Mouse (Mus musculus) lung, adult 18-20 months (tissue): Measurements from ENCODE around the gene Mpzl3.
"Not testable (repeated sequence)": the region's sequence is repeated elsewhere in the genome, so short reads cannot be mapped to it uniquely, and the experiment has no call there.

ENCODE experiments used
- DNase-seq, 2 experiments: peaks; one replicate each; pipeline ENCODE4 v3.0.0; 2022; ENCODE audit warnings: mixed read lengths in 2 of 2

Gene Mpzl3

DNA sequence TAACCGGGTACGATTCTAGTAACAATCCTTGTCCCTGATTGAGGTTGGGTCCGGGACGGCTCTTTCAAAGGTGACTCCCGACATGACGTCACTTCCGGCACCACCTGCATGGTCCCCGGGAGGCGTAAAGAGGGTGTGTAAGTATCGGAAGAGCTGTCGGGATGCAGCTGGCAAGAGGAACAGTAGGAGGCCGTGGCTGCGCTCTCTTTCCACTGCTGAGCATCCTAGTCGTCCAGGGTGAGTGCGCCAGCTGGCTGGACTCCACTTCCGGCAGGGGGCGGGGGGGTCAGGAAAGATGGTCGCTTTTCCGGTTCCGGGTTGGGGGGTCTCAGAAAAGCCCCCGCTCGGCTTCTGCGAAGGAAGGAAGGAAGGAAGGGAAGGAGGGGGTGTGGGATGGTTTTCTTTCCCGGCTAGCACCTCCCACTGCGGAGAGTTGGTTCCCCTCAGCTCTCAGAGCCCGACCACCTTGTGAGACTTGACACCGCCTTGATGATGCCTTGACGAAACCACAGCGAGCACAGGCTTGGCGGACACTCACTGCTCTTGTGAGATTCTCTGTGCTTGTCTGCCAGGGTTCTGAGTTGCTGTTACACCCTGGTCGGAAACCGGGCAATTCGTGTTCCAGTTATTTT is at the start of gene Mpzl3:
Gene Mpzl3 (plus strand): TSS at position 105 of the 632 bp plus-strand sequence.
- DNase-seq, result peak; percentile 77 to 79

GRCm38 (mm10) chr9:45007404-45007803 is 47.6 kb upstream of the Mpzl3 start:
- DNase-seq, result no peak

DNA sequence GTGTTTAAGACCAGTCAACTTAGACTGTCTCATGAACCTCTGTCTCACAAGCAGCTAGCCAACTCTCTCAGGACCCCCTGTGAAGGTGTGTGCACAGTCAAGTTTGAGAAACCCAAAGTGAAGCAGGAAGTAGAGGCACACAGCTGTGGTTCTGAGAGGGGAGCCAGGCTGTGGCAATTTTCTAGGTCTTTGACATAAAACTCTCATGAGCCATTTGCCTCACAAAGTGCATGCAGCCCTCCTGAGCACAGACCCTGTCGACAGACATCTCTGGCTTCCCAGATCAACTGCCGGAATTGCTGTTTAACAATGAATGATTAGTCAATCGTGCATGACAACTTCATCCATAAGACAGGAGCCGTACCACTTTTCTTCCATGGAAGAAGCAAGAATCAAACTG is 46.6 kb upstream of the Mpzl3 start:
- no peak for DNase-seq

DNA sequence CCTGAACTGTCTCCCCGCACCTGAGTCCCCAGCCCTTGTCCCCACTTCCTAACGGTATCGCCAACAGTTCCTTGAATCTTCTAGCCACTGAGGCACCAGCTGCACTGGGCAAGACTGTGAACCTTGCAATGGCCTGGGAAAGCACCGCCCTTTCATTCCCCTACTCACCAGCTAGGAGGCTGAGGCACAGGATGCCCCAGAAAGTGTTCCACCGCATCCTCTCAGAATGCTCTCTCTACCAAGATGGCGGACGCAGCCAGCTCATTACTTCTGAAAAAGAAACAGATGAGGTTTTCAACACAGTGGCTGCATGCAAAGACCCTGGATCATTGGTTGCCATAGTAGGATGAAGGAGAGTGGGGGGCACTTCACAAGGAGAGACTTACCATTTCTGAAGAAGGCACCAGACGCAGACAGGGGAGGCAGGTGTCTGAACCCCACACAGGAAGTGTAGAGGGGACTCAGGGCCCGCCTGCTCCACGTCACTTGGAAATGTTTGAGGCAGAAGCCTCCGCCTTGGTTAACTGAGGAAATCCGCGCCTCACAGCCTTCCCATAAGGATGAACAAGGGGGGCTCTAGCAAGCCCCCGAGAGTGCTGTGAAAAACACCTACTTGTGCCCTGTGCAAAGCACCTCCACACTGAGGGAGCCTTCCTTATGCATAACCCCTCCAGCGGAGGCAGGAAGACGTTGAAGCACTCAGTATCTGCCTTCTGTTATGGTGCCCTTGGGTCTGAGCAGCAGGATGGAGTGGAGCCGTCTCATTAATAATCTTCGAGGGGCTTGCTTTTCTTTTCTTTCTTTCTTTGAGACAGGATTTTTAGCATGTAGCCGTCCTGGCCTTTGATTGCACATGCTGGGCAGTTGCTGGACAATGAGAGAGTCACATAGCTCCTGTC is 45.6 kb upstream of the Mpzl3 start, which contains the start of gene Cd3e:
Gene Cd3e (minus strand): TSS at position 448 of the 899 bp plus-strand sequence.
- no peak for DNase-seq

- DNase-seq, result no peak
Measured at GRCm38 (mm10) chr9:45010461-45010860, 44.5 kb upstream of the Mpzl3 start.

DNA sequence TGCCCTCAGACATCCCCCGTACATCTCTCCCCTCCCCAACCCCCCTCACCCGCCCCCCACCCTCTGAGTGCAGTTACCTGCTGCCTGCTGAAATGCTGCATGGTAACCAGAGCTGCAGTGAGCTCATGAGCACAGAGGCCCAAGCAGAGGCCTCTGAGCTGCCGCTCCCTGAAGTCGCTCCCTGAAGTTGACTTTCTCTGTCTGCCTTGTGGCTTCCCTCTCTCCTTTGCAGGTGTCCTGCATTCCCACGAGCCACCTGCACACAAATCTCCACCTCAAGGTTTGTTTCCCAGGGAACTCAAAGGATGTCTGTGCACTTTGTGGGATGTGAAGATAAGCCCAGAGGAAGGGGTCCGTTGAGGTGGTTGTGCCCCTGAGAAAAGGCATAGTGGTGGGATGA is 43.7 kb upstream of the Mpzl3 start:
- no peak for DNase-seq

DNA sequence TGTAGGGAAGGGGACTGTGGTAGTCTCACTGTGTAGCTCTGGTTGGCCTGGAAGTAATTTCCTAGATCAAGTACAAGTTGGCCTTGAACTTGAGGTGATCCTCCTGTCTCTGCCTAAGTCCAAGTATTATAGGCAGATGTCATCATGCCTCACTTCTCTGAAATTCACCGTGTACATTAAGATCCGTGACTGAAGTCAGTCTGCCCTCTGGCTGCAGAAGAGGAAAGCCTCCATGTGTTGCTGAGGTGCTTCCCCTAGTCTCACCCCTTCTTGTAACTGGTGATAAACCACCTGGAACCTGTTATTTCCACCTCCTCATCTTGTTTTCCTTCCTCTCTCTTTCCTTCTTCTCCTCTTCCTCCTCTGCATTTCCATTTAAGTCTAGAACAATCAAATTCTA is 40.1 kb upstream of the Mpzl3 start:
- DNase-seq, result no peak

DNA sequence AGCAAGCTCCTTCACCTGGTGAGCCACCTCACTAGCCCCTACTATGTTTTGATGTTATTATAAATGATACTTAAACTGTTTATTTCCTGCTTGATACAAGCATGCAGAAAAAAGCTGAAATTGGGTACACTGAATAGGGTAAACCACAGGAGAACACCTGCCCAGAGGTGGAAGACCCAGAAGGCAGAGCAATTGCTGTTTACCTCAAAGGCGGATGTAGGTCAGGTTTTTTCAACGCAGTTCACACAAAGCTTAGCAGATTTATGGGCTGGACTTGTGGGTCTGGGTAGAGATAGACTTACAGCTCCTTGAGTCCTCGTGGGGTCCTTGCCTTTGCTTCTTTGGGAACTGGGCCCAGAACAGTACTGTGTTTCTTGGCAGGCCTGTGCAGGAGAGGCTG is 39.1 kb upstream of the Mpzl3 start:
- no peak for DNase-seq

DNA sequence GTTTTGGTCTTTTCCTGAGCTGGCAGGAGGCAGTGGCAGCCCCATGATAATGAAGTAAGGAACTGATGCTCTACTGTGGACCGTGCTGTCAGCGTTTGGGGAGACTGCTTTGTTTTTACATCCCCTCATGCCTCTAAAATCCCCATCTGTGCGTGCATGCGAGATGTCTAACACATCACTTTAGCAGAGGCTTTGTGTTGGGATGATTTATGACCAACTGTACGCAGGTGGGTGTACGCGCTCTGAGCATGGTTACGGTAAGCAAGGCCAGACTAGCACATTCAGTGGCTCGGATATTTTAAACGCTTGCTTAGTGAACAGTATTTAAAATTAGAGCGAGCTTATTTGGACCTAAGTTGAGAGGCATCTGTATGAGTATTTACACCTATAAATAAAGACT is 37.0 kb upstream of the Mpzl3 start:
- no peak for DNase-seq

GRCm38 (mm10) chr9:45022800-45023199 is 32.2 kb upstream of the Mpzl3 start:
- DNase-seq, result peak; percentile 20 to 46

DNA sequence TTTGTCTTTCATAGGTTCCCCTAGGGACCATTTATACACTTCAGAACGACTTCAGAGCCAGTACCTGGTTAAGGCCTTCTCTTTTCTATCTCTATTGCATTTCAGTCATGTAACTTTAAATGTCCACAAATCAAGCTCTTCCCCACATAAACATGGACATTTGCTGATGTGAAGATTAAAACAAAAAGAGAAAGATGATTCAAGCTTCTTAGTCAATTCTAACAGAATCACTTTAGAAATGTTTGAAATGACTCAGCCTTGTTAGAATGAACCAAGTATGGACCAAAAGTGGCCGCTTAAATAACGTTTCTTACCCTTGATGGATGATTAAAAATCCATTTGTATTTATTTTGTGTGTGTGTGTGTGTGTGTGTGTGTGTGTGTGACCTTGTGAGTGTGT is 31.3 kb upstream of the Mpzl3 start:
- DNase-seq, result no peak

GRCm38 (mm10) chr9:45024187-45024586 is 30.8 kb upstream of the Mpzl3 start:
- DNase-seq, result no peak

- no peak for DNase-seq
Measured at GRCm38 (mm10) chr9:45027376-45027775, 27.6 kb upstream of the Mpzl3 start.

GRCm38 (mm10) chr9:45030341-45030740 is 24.6 kb upstream of the Mpzl3 start:
- DNase-seq, result no peak

- DNase-seq, result no peak
Measured at GRCm38 (mm10) chr9:45032261-45032660, 22.7 kb upstream of the Mpzl3 start.

DNA sequence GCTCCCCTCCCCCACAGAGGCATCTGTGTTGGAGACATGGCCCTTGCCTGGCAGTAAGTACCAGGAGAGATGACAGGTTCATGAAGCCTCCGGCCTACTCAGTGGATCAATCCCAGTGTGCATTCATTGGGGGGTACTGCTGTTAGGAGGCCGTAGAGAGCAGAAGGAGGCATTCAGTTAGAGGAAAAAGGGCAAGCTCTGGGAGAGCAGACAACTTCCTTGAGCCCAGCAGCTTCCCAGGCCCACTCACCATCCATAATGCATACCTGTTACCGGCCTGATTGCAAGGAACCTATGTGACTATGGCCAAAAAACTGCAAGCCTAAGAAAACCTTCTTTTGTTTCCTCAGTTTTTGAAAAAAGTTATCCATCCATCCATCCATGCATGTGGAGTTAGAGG is 20.5 kb upstream of the Mpzl3 start:
- DNase-seq, result no peak

DNA sequence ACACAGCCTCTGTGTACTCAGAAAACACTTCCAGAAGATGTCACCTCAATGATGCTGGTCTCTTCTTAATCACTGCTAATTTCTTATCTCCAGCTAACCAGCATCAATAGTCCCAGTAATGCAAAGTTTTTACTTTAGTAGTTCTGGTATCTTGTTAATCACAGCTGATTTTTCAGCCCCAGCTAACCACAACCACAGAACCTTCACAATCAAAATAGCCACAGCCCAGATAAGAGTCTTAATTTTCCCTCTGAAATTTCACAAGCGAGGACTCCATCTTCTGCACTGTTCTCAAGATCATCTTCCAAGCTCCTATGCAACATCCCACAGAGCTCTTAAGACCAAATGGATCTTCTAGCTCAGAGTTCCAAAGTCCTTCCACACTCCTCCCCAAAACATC is 17.2 kb upstream of the Mpzl3 start:
- not testable (repeated sequence) for DNase-seq

GRCm38 (mm10) chr9:45039499-45039898 is 15.5 kb upstream of the Mpzl3 start, which contains the start of gene Mpzl2:
TSS of gene Mpzl2 (plus strand) at chr9:45039799.
- DNase-seq, result no peak

GRCm38 (mm10) chr9:45040066-45040845 is 14.7 kb upstream of the Mpzl3 start:
- peak in 1 of 2 experiments; percentile 30 for DNase-seq

GRCm38 (mm10) chr9:45041131-45041838 is 13.7 kb upstream of the Mpzl3 start:
- DNase-seq, result peak in 1 of 2 experiments; percentile 45

DNA sequence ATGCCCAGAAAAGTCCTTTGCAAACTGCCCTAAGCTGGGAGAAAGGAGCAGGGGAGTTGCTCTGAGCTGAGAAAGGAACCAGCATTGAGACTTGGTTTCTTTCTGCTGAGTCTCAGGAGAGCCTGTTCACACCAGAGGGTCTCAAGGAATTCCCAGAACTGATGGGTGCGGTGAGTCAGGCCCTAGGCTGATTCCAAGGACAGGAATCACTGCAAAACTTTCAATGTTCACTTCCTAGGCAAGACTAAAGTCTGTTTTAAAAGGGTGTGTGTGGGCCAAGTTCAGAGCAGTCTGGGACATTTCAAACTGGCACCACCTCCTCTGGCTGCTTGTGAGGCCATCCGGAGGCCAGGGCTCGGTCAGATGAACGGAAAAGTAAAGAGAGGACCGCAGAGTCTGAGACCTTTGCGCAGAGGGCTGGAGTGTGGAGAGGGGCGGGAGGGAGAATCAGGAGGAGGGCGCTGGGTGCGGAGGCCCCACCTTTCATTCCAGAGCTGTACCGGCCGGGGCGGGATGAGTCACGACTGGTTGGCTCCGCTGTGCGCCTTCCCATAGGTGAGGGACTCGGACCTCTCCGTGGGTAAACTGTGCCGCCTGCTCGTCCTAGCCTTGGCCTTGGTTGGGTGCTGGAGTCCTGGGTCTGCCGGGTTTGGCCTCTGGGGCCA is 12.8 kb upstream of the Mpzl3 start:
- DNase-seq, result peak; percentile 75 to 84

DNA sequence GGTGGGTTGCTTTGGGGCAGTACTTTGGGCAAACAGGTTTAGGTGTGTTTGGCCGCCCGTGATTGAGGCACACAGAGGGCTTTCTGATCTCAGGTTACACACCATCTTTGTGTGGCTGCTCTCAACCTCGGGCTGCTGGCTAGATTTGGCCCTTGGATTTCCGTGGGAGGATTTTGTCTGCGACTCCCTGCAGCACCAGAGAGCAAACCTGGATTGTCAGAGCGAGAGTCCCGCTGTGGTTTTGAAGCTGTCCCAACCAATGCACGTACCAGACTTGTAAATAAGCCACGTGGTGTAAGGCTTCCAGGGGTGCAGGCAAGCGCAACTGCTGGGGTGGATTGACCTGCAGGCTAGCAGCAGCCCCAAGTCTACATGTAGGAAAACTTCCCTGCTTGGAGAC is 12.0 kb upstream of the Mpzl3 start:
- DNase-seq, result peak in 1 of 2 experiments; percentile 12
